Mouse (Mus musculus): ENCODE measurements around the gene Crybg1.

- TF ChIP-seq CTCF (IDR thresholded peaks at IDR 0.05; ENCODE audit: low read depth) (no peak), EP300 (IDR thresholded peaks at IDR 0.05; ENCODE audit: low read depth) (no peak)
Measured at GRCm38 (mm10) chr10:44013885-44014284, 134.8 kb downstream of the Crybg1 start.
